Mouse (Mus musculus) mouse embryonic stem cell (cell line): ENCODE measurements around the gene Gm11111.
"Not testable (repeated sequence)": the region's sequence is repeated elsewhere in the genome, so short reads cannot be mapped to it uniquely, and the experiment has no call there.

Experiments used
- in situ Hi-C, 2 experiments: fragments of 300-500 bp; cut with MboI; formaldehyde crosslinking; loops; 1 replicate in 1 of 2; 3 replicates in 1 of 2; pipeline ENCODE4 v1.14.3; 2019 to 2020; ENCODE audit warnings: low sequenced_read_pairs in 2 of 2, low pct_unique_long_range_greater_than_20kb in 1 of 2, mixed read lengths in 1 of 2; ENCODE audit not compliant: unreplicated experiment in 1 of 2

Gene Gm11111

GRCm38 (mm10) chr5:98576538-98576937 lies 24.0 kb downstream of the Gm11111 start:
- in situ Hi-C loops, result not testable (repeated sequence)

- in situ Hi-C loops, result no loop called here
Measured at GRCm38 (mm10) chr5:98578398-98578797, 25.9 kb downstream of the Gm11111 start.

DNA sequence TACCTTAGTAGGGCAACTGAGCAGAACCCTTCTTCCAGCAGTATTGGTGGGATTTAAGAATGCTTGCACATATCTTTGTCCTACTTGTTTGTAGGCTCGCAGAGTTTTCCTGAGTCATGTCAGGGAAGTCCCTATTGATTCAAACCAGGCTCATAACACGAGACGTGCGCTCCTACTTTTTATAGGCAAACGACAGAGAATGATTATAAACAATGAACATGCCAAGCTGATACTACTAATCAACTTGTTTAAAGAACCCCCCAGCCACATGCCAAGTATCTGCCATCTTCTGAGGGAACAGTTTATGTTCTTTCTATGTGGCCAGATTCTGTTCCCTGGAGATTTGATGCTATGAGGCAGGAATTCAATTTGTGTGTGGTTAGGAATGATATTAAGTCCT lies 28.3 kb downstream of the Gm11111 start:
- in situ Hi-C loops, result no loop called here

DNA sequence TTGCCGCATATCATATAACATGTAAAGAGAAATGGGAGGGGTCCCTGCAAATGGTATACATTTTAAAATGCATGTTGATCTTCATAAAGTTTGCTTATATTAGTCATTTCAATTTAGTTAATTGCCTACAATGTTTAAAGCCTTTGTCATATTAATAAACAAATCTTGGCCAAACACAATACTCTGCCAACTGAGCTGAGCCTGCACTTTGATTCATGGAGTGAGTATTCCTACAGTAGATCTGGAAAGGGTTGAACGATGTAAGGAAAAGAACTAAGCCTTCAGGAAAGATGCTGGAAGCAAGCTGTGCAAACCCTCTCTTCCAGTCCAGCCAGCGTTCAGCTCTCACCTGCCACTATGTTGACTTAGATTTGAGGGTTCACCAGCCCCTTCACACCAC lies 29.6 kb downstream of the Gm11111 start:
- in situ Hi-C loops, result no loop called here

GRCm38 (mm10) chr5:98585915-98586314 lies 33.4 kb downstream of the Gm11111 start:
- in situ Hi-C loops, result no loop called here
